Mouse (Mus musculus): ENCODE measurements around the gene Prrx2.

DNA sequence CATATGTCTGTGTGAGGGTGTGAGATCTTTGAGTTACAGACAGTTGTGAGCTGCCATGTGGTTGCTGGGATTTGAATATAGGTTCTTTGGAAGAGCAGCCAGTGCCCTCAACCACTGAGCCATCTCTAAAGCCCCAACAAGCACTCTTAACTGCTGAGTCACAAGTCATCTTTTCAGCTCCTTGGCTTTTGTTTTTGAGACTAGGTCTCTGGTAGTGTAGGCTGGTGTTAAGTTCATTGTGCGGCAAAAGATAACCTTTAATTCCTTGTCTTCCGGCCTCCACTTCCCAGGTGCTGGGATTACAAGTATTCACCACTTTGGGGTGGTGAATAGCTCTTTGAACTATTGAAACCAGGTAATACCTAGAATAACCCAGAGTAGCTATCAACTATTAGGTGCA, 28.8 kb upstream of the Prrx2 start:
- TF ChIP-seq POLR2A (IDR thresholded peaks at IDR 0.05; ENCODE audit: control insufficient read depth, low read depth, low read length) (no peak), CTCF (IDR thresholded peaks at IDR 0.05; ENCODE audit: control insufficient read depth, insufficient read depth, insufficient replicate concordance, low read depth, low read length) (no peak)

Data from testis, adult 2 months (tissue).